Mouse (Mus musculus) MEL (cell line): ENCODE results near the gene Tmem87b. TPM values are rescaled to one million over a fixed set of nuclear protein-coding genes. Genes with fewer than 3 reads are reported as not detected.

Experiments
- DNase-seq: peaks from one replicate; pipeline ENCODE4 v3.0.0; 2011; ENCODE audit warnings: low read depth, low spot score
- H3K27ac ChIP-seq: 2 replicates; pipeline ENCODE4 v1.5.1; 2012; ENCODE audit warnings: low read depth, mild to moderate bottlenecking, control low read depth, low read length, moderate library complexity; ENCODE audit not compliant: control insufficient read depth
- H3K27me3 ChIP-seq, 2 experiments: fragments of 150-350 bp in 1 of 2; sonication (generic) in 1 of 2; 2 replicates each; pipeline ENCODE4 v1.6.1; 2012; ENCODE audit warnings: low read length in 2 of 2, mild to moderate bottlenecking in 2 of 2, improper control_type of control experiment in 1 of 2, moderate library complexity in 1 of 2; ENCODE audit not compliant: insufficient read depth in 2 of 2, control insufficient read depth in 1 of 2
- H3K36me3 ChIP-seq, 2 experiments: 2 replicates each; pipeline ENCODE4 v1.6.1; 2012 to 2014; ENCODE audit warnings: low read length in 2 of 2, improper control_type of control experiment in 1 of 2, inconsistent platforms in 1 of 2, mild to moderate bottlenecking in 1 of 2; ENCODE audit not compliant: insufficient read depth in 2 of 2, control insufficient read depth in 1 of 2
- H3K4me1 ChIP-seq, 2 experiments: fragments of 150-350 bp in 1 of 2; sonication (generic) in 1 of 2; 2 replicates each; pipeline ENCODE4 v1.6.1; 2012; ENCODE audit warnings: low read length in 2 of 2, improper control_type of control experiment in 1 of 2, mild to moderate bottlenecking in 1 of 2; ENCODE audit not compliant: insufficient read depth in 2 of 2, control insufficient read depth in 1 of 2
- H3K4me3 ChIP-seq, 2 experiments: fragments of 150-350 bp in 1 of 2; sonication (generic) in 1 of 2; 2 replicates each; pipeline ENCODE4 v1.5.1; 2012; ENCODE audit warnings: low read depth in 2 of 2, low read length in 2 of 2, mild to moderate bottlenecking in 2 of 2, moderate library complexity in 2 of 2, control low read depth in 1 of 2, improper control_type of control experiment in 1 of 2; ENCODE audit not compliant: control insufficient read depth in 1 of 2, insufficient read depth in 1 of 2
- H3K79me2 ChIP-seq: 2 replicates; pipeline ENCODE4 v1.6.1; 2012; ENCODE audit warnings: mild to moderate bottlenecking, low read length, moderate library complexity; ENCODE audit not compliant: control insufficient read depth, poor library complexity, insufficient read depth
- H3K9ac ChIP-seq: 2 replicates; pipeline ENCODE4 v1.6.1; 2012; ENCODE audit warnings: low read depth, mild to moderate bottlenecking, control low read depth, low read length, moderate library complexity; ENCODE audit not compliant: control insufficient read depth, poor library complexity, severe bottlenecking
- H3K9me3 ChIP-seq: fragments of 150-350 bp; sonication (generic); replicated peaks from 2 replicates; pipeline ENCODE4 v1.6.1; 2012; ENCODE audit warnings: mild to moderate bottlenecking, low read length, improper control_type of control experiment, moderate library complexity; ENCODE audit not compliant: insufficient read depth
- CHD2 ChIP-seq: IDR thresholded peaks from 2 replicates; pipeline ENCODE4 v1.6.1; 2011; ENCODE audit warnings: low read length, improper control_type of control experiment
- CTCF ChIP-seq, 3 experiments: IDR thresholded peaks in 2 of 3; conservative IDR thresholded peaks in 1 of 3; 2 replicates each; pipeline ENCODE4 v1.5.1; 2011 to 2012; ENCODE audit warnings: low read length in 3 of 3, low read depth in 2 of 3, mild to moderate bottlenecking in 2 of 3, improper control_type of control experiment in 1 of 3, inconsistent platforms in 1 of 3, mixed read lengths in 1 of 3, moderate library complexity in 1 of 3; ENCODE audit not compliant: control insufficient read depth in 1 of 3, insufficient read depth in 1 of 3, poor library complexity in 1 of 3, severe bottlenecking in 1 of 3
- E2F4 ChIP-seq: IDR thresholded peaks from 2 replicates; pipeline ENCODE4 v1.6.1; 2011; ENCODE audit warnings: low read depth, low read length, improper control_type of control experiment, borderline replicate concordance
- EP300 ChIP-seq, 2 experiments: IDR thresholded peaks; 2 replicates each; pipeline ENCODE4 v1.6.1; 2011; ENCODE audit warnings: improper control_type of control experiment in 2 of 2, low read length in 2 of 2, low read depth in 1 of 2, mild to moderate bottlenecking in 1 of 2
- GABPA ChIP-seq: IDR thresholded peaks from 2 replicates; pipeline ENCODE4 v1.6.1; 2012; ENCODE audit warnings: low read depth, mild to moderate bottlenecking, inconsistent platforms, low read length, improper control_type of control experiment, moderate library complexity
- MEF2A ChIP-seq: IDR thresholded peaks from 2 replicates; pipeline ENCODE4 v1.6.1; 2014; ENCODE audit warnings: low read depth, mild to moderate bottlenecking, inconsistent platforms, low read length, improper control_type of control experiment; ENCODE audit not compliant: poor library complexity, insufficient replicate concordance, severe bottlenecking; ENCODE audit errors: extremely low read depth
- MXI1 ChIP-seq: IDR thresholded peaks from 2 replicates; pipeline ENCODE4 v1.6.1; 2011; ENCODE audit warnings: mild to moderate bottlenecking, low read depth, low read length, improper control_type of control experiment
- NELFE ChIP-seq: IDR thresholded peaks from 2 replicates; pipeline ENCODE4 v1.6.1; 2011; ENCODE audit warnings: low read depth, low read length, improper control_type of control experiment
- NRF1 ChIP-seq: IDR thresholded peaks from 2 replicates; pipeline ENCODE4 v1.6.1; 2014; ENCODE audit warnings: low read depth, mild to moderate bottlenecking, inconsistent platforms, low read length, improper control_type of control experiment, moderate library complexity; ENCODE audit not compliant: poor library complexity, insufficient read depth, severe bottlenecking
- SIN3A ChIP-seq: IDR thresholded peaks from 2 replicates; pipeline ENCODE4 v1.6.1; 2012; ENCODE audit warnings: low read length, improper control_type of control experiment, inconsistent platforms
- TAL1 ChIP-seq: IDR thresholded peaks from 2 replicates; pipeline ENCODE4 v1.6.1; 2012; ENCODE audit warnings: mild to moderate bottlenecking, inconsistent platforms, low read length, moderate library complexity, mixed read lengths
- TCF12 ChIP-seq: IDR thresholded peaks from 2 replicates; pipeline ENCODE4 v1.6.1; 2014; ENCODE audit warnings: low read depth, mild to moderate bottlenecking, inconsistent platforms, low read length, improper control_type of control experiment, moderate library complexity
- USF2 ChIP-seq, 2 experiments: IDR thresholded peaks; 2 replicates each; pipeline ENCODE4 v1.6.1; 2011 to 2012; ENCODE audit warnings: improper control_type of control experiment in 2 of 2, low read length in 2 of 2, borderline replicate concordance in 1 of 2, inconsistent platforms in 1 of 2, low read depth in 1 of 2, mild to moderate bottlenecking in 1 of 2; ENCODE audit not compliant: insufficient read depth in 1 of 2
- polyA plus RNA-seq, 2 experiments: library from polyadenylated mRNA; stranded (reverse) in 1 of 2; unstranded in 1 of 2; fragments of >175 nt in 1 of 2; fragments of >200 nt in 1 of 2; gene quantifications; 2 replicates each; pipeline versions ENCODE4 v1.2.1 to v1.2.4; 2012; ENCODE audit warnings: low replicate concordance in 2 of 2, low read depth in 1 of 2; ENCODE audit not compliant: insufficient read length in 2 of 2, insufficient read depth in 1 of 2, missing spikeins in 1 of 2
- total RNA-seq: library from RNA; depleted of rRNA; stranded (reverse); fragments of 300-350 nt; gene quantifications from 2 replicates; pipeline ENCODE4 v1.2.3, GENCODE M21; 2012

Tmem87b gene
- total and polyA plus RNA-seq, 3 experiments, result 3.9 to 4.8 TPM; not detected in 1

DNA sequence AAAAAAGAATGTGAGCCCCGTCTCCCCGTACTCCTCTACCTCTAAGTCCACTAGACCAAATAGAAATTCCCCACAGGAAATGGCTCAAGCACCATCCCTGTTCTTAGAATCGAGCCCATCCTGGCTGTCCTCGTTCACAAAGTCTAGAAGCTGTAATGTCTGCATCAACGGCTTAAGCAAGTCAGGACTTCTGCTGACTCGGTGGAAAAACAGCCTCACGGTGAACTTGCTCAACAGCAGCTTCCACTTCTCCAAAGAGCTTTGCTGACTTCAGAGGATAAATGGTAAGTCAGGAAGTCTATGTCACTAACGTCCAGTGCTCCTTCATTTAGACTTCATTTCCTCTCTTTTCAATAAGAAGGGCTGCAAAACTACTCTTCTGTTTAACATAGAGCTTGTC is 11.4 kb upstream of the Tmem87b start:
- Histone ChIP-seq H3K36me3 (no peaks in the 10 kb centered on the region), H3K4me1 (no peaks in the 10 kb centered on the region), H3K9ac (no peak overlapping the region), H3K4me3 (no peak overlapping the region), H3K27me3 (peaks cover 5% of the 10 kb centered on the region in 2 experiments), H3K79me2 (no peaks in the 10 kb centered on the region), H3K9me3 (no peaks in the 10 kb centered on the region), H3K27ac (no peak overlapping the region)
- DNase-seq, result no peak
- TF ChIP-seq CHD2 (no peak), MXI1 (no peak), NELFE (no peak), USF2 (IDR thresholded peaks at IDR 0.05; ENCODE audit: borderline replicate concordance in 1 of 2, insufficient read depth in 1 of 2, low read depth in 1 of 2, low read length in 2 of 2) (no peak)

DNA sequence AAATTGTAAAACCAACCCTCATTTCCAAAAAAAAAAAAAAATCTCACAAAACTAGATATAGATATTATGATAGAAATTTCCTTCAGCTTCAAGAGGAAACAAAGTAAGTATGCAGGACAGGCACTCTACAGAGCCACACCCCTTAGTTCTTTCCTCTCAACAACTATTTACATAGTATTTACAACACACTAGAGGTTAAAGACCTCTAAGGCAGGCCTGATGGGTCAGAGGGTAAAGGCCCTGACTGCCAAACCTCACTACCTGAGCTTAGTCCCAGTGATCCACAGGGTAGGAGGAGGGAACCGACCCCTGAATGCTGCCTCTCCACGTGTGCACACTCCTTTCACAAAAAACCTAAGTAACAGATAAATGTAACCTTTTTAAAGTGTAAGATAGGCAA is 5.2 kb upstream of the Tmem87b start:
- DNase-seq, result no peak
- H3K9me3 ChIP-seq, result no peaks in the 10 kb centered on the region
- H3K9ac ChIP-seq, result no peak overlapping the region
- H3K79me2 ChIP-seq, result no peaks in the 10 kb centered on the region
- H3K27ac ChIP-seq, result no peak overlapping the region
- H3K36me3 ChIP-seq, result no peaks in the 10 kb centered on the region
- H3K4me3 ChIP-seq, result no peak overlapping the region
- no peak for TF ChIP-seq TCF12
- TF ChIP-seq MEF2A, result no peak
- TF ChIP-seq CTCF (IDR thresholded peaks at IDR 0.05 in 2 of 3, conservative IDR thresholded peaks at IDR 0.05 in 1 of 3; ENCODE audit: control insufficient read depth in 1 of 3, insufficient read depth in 1 of 3, low read depth in 2 of 3, low read length in 3 of 3, poor library complexity in 1 of 3, severe bottlenecking in 1 of 3), result no peak
- TF ChIP-seq E2F4, result no peak
- TF ChIP-seq GABPA, result no peak
- no peak for TF ChIP-seq EP300 (IDR thresholded peaks at IDR 0.05; ENCODE audit: low read depth in 1 of 2, low read length in 2 of 2)
- TF ChIP-seq SIN3A, result no peak
- TF ChIP-seq TAL1, result no peak
- TF ChIP-seq NRF1, result no peak
- H3K27me3 ChIP-seq, result peaks cover 1 to 4% of the 10 kb centered on the region in 2 experiments; a peak in 3 of 4 replicates
- H3K4me1 ChIP-seq, result no peaks in the 10 kb centered on the region

GRCm38 (mm10) chr2:128816311-128816710 is 1.6 kb upstream of the Tmem87b start:
- Histone ChIP-seq H3K27ac (no peak overlapping the region), H3K4me1 (peaks cover 2 to 3% of the 10 kb centered on the region in 2 experiments; a peak in 2 of 4 replicates), H3K79me2 (peaks cover 11% of the 10 kb centered on the region), H3K36me3 (peaks cover 0 to 4% of the 10 kb centered on the region in 2 experiments; a peak in 2 of 4 replicates), H3K27me3 (no peaks in the 10 kb centered on the region; a peak in 1 of 4 replicates), H3K4me3 (no peak overlapping the region), H3K9me3 (no peaks in the 10 kb centered on the region), H3K9ac (no peak overlapping the region)
- no peak for DNase-seq
- no peak for TF ChIP-seq E2F4
